Mouse (Mus musculus): ENCODE results near the gene Akr1c12.
A peak's percentile ranks its signal among the peaks of the same experiment; 100 is the strongest.
"Not testable (repeated sequence)": the region's sequence is repeated elsewhere in the genome, so short reads cannot be mapped to it uniquely, and the experiment has no call there.

Akr1c12 gene

GRCm38 (mm10) chr13:4279284-4279683, at the start of gene Akr1c12:
Gene Akr1c12, minus strand, starts transcription at chr13:4279433.
- DNase-seq (ENCODE audit: low read depth): no peak

DNA sequence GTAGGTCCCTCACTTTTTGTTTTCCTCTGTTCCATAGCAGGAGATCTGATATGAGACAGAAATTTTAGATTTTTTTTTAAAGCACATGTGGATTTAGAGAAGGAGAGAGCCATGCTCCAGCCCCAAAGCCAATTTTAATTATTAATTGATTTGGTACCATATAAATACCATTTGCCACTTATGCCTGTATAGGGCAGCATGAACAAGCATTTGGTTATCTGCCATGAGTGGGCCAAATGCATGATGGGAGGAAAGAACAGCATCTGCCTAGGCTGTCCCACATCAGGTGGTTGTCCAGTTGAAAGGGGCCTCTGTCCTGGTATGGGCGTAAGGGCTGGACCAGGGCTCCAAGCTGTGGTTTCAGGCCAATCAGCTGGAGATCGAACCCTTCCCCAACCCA, 39.5 kb upstream of the Akr1c12 start:
- peak; percentile 51 for DNase-seq (ENCODE audit: low read depth)

DNA sequence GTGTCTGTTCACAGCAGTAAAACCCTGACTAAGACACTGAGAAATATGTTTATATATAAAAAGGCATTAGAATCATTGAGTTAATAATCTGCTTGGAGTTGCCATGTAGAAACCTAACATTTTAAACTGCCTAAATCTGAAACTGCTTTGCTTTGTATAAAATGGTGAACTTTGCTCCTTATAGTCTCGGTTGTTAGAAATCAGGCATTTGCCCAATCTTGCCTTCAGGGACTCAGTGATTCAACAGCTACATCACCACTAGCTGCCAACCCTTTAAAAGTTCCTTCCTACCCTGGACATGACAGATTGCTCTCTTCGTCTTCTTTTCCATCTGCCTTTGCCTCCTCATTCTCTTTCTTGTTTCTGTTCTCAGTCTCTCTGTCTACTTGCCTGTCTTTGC, 34.7 kb upstream of the Akr1c12 start:
- no peak for DNase-seq (ENCODE audit: low read depth)

GRCm38 (mm10) chr13:4304861-4305565, 25.8 kb upstream of the Akr1c12 start:
- DNase-seq (ENCODE audit: low read depth): no peak

- no peak for DNase-seq (ENCODE audit: low read depth)
Measured at GRCm38 (mm10) chr13:4296991-4297390, 17.8 kb upstream of the Akr1c12 start.

DNA sequence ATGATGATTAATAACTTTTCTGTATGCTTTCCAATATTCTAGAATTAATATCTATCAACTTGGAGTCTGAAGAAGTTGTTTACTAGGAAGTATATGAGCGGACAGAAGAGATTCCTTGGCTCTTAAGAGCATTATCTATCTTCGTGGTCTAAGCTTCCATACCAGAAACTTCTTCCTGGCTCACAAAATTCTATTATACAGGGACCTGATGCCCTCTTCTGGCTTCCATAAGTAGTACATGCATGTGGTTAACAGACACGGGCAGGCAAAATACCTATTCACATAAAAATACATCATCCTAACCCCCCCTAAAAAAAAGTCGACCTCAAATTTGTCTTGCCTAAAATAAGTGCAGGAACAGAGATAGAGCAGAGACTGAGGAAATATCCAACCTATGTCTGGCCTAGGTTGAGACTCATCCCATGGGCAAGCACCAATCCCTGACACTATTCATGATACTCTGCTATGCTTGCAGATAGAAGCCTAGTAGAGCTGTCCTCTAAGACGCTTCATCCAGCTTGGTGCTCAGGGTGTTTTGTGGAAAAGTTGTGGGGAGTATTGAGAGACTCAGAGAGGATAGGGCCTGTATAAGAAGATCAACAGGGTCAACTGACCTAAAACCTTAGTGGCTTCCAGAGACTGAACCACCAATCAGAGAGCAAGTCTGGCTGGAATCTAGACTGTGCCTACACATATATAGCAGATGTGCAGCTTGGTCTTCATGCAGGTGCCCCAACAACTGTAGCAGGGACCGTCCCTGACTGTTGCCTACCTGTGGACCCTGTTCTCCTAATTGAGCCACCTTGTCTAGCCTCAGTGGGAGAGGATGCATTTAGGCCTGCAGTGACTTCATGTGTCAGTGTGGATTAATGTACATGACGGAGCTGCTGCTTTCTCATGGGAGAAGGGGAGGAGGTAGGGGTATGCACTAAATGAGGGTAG, 2.5 kb upstream of the Akr1c12 start:
- DNase-seq (ENCODE audit: low read depth): peak; percentile 65

DNA sequence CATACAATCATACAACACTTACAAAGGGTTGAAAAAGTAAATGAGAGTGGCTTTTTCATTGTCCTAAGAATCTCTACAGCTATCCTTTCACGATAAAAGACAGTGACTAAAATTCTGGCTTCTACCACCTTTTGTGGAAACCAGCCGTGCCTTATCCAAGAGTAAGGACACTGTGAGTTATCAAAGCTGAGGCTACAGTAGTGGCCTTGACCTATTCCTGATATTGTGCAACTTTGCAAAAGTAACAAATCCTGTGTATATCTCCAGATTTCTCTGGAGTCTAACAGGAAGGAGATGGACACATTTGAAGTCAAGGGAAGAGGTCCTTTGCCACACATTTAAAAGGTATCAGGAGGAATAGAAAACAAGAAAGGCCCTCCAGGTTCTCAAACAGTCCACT, 1.7 kb downstream of the Akr1c12 start:
- DNase-seq (ENCODE audit: low read depth): no peak

DNA sequence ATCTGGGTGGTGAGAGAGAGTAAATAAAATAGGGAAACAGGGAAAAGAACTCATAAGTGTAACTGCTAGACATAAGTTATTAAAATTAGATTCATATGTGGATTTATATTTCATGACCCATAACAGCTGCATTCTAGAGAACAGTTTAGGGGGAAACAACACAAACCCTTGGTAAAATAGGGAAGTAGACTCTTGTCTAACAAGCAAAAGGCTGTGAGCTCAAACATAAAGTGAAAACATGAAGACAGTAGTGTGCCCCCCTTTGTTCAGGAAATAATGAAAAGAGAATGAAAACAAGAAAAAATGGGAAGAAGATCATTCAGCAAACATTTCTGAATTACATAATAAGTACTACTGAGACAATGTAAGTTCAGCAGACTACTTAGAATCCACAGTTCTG, 8.4 kb downstream of the Akr1c12 start:
- no peak for DNase-seq (ENCODE audit: low read depth)

GRCm38 (mm10) chr13:4265455-4265854, 13.8 kb downstream of the Akr1c12 start:
- DNase-seq (ENCODE audit: low read depth): not testable (repeated sequence)

DNA sequence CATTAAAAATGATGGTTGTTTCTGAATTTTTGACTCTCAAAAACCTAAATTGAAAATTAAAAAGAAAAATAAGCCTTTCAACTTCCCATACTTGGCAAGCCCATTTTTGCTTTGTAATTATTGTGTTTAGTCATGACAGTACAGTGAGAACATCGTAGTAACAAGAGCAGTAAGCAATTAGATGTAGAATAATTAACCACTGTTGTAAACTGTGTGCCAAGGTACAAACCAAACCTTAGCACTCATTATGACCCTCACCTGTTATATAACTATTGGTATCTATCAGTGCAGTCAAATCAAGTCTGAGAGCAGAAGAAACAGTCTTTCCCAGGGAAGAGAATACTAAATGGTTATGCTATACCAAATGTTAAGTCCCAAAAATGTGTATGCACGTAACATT, 14.2 kb downstream of the Akr1c12 start:
- DNase-seq (ENCODE audit: low read depth): no peak

DNA sequence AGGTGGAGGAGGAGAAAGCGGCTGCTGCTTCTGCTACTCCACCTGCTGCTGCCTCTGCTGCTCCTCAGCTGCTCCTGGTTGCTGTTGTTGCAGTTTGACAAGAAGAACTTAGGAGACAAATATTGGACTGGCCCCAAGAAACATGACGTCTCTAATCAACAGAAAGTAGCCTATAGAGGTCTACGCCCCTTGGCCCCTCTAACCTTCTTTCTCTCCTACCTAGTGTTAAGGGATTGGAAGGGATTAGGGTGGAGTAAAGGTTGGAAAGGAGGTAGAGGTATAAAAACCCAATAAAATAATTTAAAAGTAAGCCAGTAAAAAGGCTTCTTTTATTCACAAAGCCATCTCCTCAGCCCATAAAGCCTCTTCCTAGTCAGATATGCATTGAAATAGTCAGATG, 14.6 kb downstream of the Akr1c12 start:
- DNase-seq (ENCODE audit: low read depth): no peak

GRCm38 (mm10) chr13:4257349-4257748, 21.9 kb downstream of the Akr1c12 start:
- DNase-seq (ENCODE audit: low read depth): no peak

- DNase-seq (ENCODE audit: low read depth): not testable (repeated sequence)
Measured at GRCm38 (mm10) chr13:4256894-4257293, 22.3 kb downstream of the Akr1c12 start.

- DNase-seq (ENCODE audit: low read depth): no peak
Measured at GRCm38 (mm10) chr13:4249347-4249746, 29.9 kb downstream of the Akr1c12 start.

DNA sequence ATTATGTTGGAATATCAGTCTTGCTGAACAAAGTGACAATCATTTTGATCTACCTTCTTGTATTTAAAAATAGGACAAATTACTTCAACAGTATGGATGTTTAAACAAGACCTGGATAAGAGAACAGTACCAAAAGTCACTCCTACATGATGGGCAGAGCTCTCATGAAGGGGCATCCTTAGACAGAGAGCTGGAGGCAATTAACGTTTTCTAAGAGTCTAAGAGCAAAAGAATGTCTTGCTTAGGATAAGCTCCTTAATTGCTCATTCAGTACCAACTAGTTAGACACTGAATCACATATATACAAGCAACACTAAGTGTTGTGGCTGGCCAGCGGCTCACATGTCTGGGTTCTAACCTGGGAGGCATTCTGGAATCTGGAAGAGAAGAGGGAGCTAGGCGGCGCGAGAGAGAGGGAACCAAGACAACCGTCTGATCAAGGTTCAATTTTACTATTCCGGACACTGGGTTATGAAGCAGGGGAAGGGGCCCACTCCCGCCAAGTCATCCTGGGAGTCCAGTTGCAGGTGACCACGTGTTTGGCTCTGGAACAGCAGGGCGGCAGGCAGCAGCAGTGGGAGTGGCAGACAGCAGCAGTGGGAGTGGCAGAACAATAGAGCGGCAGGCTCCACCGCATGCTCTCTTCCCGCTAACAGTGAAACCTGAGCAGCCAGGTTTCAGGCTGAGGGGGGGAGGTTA, 34.2 kb downstream of the Akr1c12 start:
- DNase-seq (ENCODE audit: low read depth): no peak

GRCm38 (mm10) chr13:4233536-4234172, 45.6 kb downstream of the Akr1c12 start:
- no peak for DNase-seq (ENCODE audit: low read depth)

DNA sequence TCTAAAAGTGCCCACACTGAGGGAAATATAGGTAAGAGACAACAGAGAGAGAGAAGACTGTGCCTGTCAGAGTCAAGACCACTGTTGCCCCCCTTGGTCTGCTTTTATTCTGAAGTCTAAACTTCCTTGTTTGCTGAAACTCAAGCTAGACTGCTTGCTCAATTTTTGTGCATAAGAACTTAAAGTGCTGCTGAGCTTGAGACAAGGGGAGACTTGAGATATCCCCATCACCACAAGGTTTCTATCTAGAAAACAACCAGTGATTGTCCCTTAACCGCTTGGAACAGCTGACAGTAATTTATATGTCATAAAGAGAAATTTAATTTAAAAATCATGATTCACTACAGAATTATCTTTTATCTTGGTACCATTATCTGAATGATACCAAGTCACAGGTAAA, 46.1 kb downstream of the Akr1c12 start:
- DNase-seq (ENCODE audit: low read depth): no peak

DNA sequence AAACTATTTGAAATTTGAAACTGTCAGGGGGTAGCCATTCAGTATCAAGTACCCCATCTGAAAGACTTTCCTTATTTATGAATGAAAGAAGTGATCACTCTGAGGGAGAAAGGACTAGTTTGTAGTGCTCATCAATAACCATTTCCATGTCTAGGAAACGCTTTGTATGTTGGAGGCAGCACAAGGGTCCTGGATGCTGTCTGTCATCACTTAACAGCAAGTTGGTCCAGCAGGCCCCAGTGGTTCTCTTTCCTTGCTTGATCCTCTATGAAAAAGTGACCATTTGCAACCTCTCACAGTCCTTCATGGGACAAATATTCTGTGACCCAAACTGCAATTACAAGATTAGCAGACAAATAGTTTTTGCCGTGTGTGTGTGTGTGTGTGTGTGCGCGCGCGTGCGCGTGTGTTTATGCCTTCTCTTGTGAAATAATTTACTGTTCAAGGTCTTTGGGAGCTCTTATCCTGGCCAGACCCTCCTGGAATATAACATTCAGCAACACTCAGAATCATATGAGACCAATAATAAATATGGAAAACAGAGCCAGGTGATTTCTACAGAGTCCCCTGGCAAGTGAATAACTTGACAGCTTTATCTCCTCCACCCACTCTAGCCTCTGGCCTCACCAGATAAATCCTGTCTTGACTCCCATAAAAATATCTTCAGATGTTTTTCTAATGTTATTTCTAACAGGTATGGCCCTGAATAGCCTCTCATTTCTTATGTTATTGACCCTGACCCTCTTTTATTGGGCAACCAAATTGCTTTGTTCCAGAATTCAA, 48.2 kb downstream of the Akr1c12 start:
- DNase-seq (ENCODE audit: low read depth): no peak

DNA sequence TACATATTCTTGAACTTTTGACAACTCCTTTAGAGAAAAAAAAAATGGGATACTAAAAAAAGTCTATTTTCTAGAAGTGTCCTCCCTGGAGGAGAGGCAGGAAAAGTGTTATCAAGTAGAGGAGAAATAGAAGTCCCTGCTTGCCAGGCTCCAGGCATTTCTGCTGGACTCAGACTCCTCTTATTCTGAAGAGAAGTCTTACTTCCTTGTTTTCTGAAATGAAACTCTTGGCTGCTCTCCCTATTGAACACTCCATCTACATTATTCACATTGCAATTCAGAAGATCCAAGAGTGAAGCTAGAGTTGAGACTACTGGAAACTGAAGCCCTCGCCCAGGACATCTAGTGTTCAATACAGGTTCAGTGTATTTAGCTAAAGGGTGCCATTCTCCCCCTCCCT, 50.8 kb downstream of the Akr1c12 start, which contains the start of gene Akr1c19:
TSS of gene Akr1c19 (plus strand) at position 260 of the 400 bp plus-strand sequence.
- no peak for DNase-seq (ENCODE audit: low read depth)
